Comparison of ENCODE assay signal across 10 mouse cellular contexts in the genomic region with DNA sequence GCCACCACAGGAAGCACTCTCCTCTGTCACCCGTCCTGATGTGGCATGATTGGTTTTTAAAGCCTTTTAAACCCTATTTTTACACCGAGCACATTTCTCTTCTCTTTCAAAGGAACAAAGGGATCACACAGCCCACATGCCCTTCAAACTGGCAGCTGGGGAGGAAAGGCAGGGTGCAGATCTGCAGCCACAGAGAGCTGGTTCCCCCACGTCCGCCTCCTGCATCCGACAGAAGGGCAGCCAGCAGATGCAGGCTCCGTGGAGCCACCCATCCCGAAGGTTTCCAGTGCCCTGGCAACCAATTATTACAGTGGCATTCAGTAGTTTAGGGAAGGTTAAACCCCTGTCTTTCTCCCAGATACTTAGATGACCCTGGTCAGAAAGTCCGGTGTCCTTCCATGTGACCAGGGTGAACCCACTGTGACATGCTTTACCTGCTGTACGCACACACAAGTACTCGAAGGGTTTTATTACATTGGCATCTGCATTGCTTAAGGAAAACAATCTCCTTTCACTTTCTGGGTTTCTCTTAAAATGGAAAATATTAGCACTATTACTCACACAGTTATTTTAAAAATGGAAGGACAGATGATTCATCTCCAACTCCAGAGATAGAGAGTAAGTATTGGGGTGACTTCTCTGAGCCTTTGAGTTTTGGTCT.
DNase-seq lines count a peak whose midpoint lies in the region; ATAC-seq lines count a peak whose summit lies in the region.
"Had no signal": no experiment of that assay in that cellular context is flagged by ENCODE, and none has a peak within 500 bp of the region (broad histone marks: within the 10 kb centered on the region; RNA-seq: fewer than 3 reads in every experiment).

No protein-coding gene starts in this region.

- no peak overlapping the region for H3K27ac ChIP-seq in heart, embryonic 16.5 days (ENCODE audit: low read length)
- H3K27ac ChIP-seq in midbrain, embryonic 15.5 days = peak overlapping the region; percentile 45; the same call in 1 of the 2 replicates
- H3K27ac ChIP-seq in intestine, embryonic 16.5 days (ENCODE audit: low read length) = no peak overlapping the region
- H3K27ac ChIP-seq: intestine, embryonic 15.5 days had no signal

- ATAC-seq in heart, embryonic 16.5 days (replicated peaks; ENCODE audit: extremely low read depth, insufficient read depth, low FRiP score) = peak; percentile 35; the same call in 1 of the 2 replicates
- ATAC-seq in midbrain, embryonic 15.5 days (replicated peaks) = no peak
- ATAC-seq in intestine, embryonic 16.5 days = no peak
- ATAC-seq: intestine, embryonic 15.5 days had no signal

- H3K4me1 ChIP-seq in heart, embryonic 16.5 days (ENCODE audit: control insufficient read depth, insufficient read depth, low read length) = peaks cover 19% of the 10 kb centered on the region
- H3K4me1 ChIP-seq in midbrain, embryonic 15.5 days = peaks cover 23% of the 10 kb centered on the region
- peaks cover 13% of the 10 kb centered on the region for H3K4me1 ChIP-seq in intestine, embryonic 16.5 days (ENCODE audit: control insufficient read depth, insufficient read depth, low read length)

- WGBS in heart, embryonic 16.5 days = 38% methylated on average over 10 of the region's 10 CpGs
- WGBS in midbrain, embryonic 15.5 days = 30% methylated on average over 10 of the region's 10 CpGs
- 42% methylated on average over 10 of the region's 10 CpGs for WGBS in intestine, embryonic 16.5 days

- H3K36me3 ChIP-seq in heart, embryonic 16.5 days (ENCODE audit: control insufficient read depth, insufficient read depth) = no peaks in the 10 kb centered on the region
- H3K36me3 ChIP-seq in midbrain, embryonic 15.5 days (replicated peaks) = no peaks in the 10 kb centered on the region
- no peaks in the 10 kb centered on the region for H3K36me3 ChIP-seq in intestine, embryonic 16.5 days (ENCODE audit: control insufficient read depth, insufficient read depth, low read length)
- H3K36me3 ChIP-seq: intestine, embryonic 15.5 days had no signal

- no peak overlapping the region for H3K4me3 ChIP-seq in heart, embryonic 16.5 days (ENCODE audit: low read length)
- no peak overlapping the region for H3K4me3 ChIP-seq in midbrain, embryonic 15.5 days
- H3K4me3 ChIP-seq in intestine, embryonic 16.5 days (ENCODE audit: low read length) = no peak overlapping the region
- H3K4me3 ChIP-seq: intestine, embryonic 15.5 days had no signal

- DNase-seq in heart, adult 11 months = no peak
- DNase-seq in CD4-positive helper T cell, adult 2 months (ENCODE audit: low read depth, low spot score) = peak; percentile 64
- peak; percentile 87 for DNase-seq in brain, adult 2 months (ENCODE audit: low read depth, low spot score)
- DNase-seq in embryo, embryonic 11 days = no peak
- no peak for DNase-seq in gastrocnemius, postnatal 25 days
- DNase-seq: lung, adult 2 months had no signal

- no peak overlapping the region for H3K9ac ChIP-seq in heart, embryonic 16.5 days (ENCODE audit: low read length)
- H3K9ac ChIP-seq in midbrain, embryonic 15.5 days = 0 out of 2 replicates have a peak overlapping the region, but pooled peaks have one; percentile 8
- no peak overlapping the region for H3K9ac ChIP-seq in intestine, embryonic 16.5 days (ENCODE audit: low read depth, low read length)
- H3K9ac ChIP-seq: intestine, embryonic 15.5 days had no signal

- H3K9me3 ChIP-seq in heart, embryonic 16.5 days (replicated peaks; ENCODE audit: control insufficient read depth, low read length) = no peaks in the 10 kb centered on the region
- no peaks in the 10 kb centered on the region for H3K9me3 ChIP-seq in midbrain, embryonic 15.5 days
- H3K9me3 ChIP-seq in intestine, embryonic 16.5 days (ENCODE audit: control insufficient read depth, low read length) = no peaks in the 10 kb centered on the region
- H3K9me3 ChIP-seq: intestine, embryonic 15.5 days had no signal

- no peak overlapping the region for H3K4me2 ChIP-seq in heart, embryonic 16.5 days (ENCODE audit: low read depth, low read length)
- no peak overlapping the region for H3K4me2 ChIP-seq in midbrain, embryonic 15.5 days
- H3K4me2 ChIP-seq in intestine, embryonic 16.5 days (ENCODE audit: low read depth, low read length) = no peak overlapping the region
- H3K4me2 ChIP-seq: intestine, embryonic 15.5 days had no signal

- H3K27me3 ChIP-seq in heart, embryonic 16.5 days (ENCODE audit: control insufficient read depth, insufficient read depth, low read length) = no peaks in the 10 kb centered on the region
- H3K27me3 ChIP-seq in midbrain, embryonic 15.5 days (replicated peaks) = no peaks in the 10 kb centered on the region
- no peaks in the 10 kb centered on the region for H3K27me3 ChIP-seq in intestine, embryonic 16.5 days (replicated peaks; ENCODE audit: control insufficient read depth, insufficient read depth, low read length)
- H3K27me3 ChIP-seq: intestine, embryonic 15.5 days had no signal

Comparison
In these comparisons a context has a peak if more than half of its experiments do, and no peak if none do; other contexts are left out.
1. DNase-seq: peak in CD4-positive helper T cell, adult 2 months (single experiment) and brain, adult 2 months (single experiment); none in heart, adult 11 months (single experiment), embryo, embryonic 11 days (single experiment) and gastrocnemius, postnatal 25 days (single experiment).